Mouse (Mus musculus) megakaryocyte, embryonic 14.5 days (primary cell): ENCODE results near the gene Serpine1. TPM values are rescaled to one million over a fixed set of nuclear protein-coding genes. Genes with fewer than 3 reads are reported as not detected.

Experiments used
- H3K27me3 ChIP-seq: replicated peaks from 2 replicates; pipeline ENCODE3; 2012; ENCODE audit warnings: inconsistent platforms
- H3K36me3 ChIP-seq: replicated peaks from 2 replicates; pipeline ENCODE3; 2012; ENCODE audit warnings: low read length, inconsistent platforms, mixed read lengths
- H3K4me1 ChIP-seq: 2 replicates; pipeline ENCODE4 v1.6.1; 2012; ENCODE audit warnings: inconsistent platforms
- H3K4me3 ChIP-seq: replicated peaks from 2 replicates; pipeline ENCODE3; 2012; ENCODE audit warnings: moderate library complexity, mild to moderate bottlenecking, inconsistent platforms
- H3K9me3 ChIP-seq: 2 replicates; pipeline ENCODE4 v1.6.1; 2012; ENCODE audit warnings: inconsistent platforms
- FLI1 ChIP-seq: IDR thresholded peaks from 2 replicates; pipeline ENCODE4 v1.6.1; 2012; ENCODE audit warnings: low read length, inconsistent platforms, mixed read lengths
- GATA1 ChIP-seq: IDR thresholded peaks from 3 replicates; pipeline ENCODE4 v1.6.1; 2012; ENCODE audit warnings: mixed read lengths, low read length, inconsistent platforms, borderline replicate concordance
- polyA plus RNA-seq: library from polyadenylated mRNA; stranded (reverse); fragments of >175 nt; gene quantifications from 2 replicates; pipeline ENCODE4 v1.2.3, GENCODE M21; 2012; ENCODE audit warnings: low replicate concordance; ENCODE audit not compliant: insufficient read depth

The Serpine1 gene
- polyA plus RNA-seq, 1 experiment, result 0.17 TPM

DNA sequence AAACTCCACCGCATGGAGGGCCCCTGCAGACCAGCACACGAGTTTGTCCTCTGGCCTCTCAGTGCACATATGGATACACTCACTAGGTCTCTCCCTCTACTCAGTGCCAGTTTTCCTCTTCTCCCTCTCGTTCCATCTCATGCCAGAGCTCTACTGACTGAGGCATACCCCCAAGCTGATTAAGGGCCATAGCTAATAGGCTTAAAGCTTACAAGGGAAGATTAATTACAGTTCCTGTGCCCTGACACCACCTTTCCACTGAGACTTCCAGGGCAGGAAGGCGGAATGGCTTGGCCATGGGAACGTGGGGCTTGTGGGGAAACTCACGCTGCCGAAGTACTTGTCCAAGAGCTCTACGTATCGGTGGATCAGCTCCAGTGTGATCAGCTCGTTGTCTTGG lies 30.6 kb downstream of the Serpine1 start:
- no peaks in the 10 kb centered on the region for H3K27me3 ChIP-seq
- peaks cover 74% of the 10 kb centered on the region for H3K36me3 ChIP-seq
- H3K4me1 ChIP-seq, result peaks cover 33% of the 10 kb centered on the region
- TF ChIP-seq FLI1 (no peak), GATA1 (no peak)
- no peak overlapping the region for H3K4me3 ChIP-seq
- no peaks in the 10 kb centered on the region for H3K9me3 ChIP-seq

DNA sequence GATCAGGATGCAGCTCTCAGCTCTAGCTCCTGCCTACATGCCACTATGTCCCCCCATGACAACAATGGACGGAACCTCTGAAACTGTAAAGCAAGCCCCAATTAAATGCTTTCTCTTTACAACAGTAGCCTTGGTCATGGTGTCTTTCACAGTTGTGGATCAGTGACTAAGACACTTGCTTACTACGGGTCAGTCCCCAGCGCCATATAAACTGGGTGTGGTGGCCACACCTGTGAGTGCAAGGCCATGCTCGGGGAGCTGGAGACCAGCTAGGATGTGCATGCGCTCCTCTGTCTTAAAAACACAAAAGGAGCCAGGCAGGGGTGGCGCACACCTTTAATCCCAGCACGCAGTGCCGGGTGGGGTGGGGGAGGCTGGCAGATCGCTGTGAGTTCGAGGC lies 32.6 kb downstream of the Serpine1 start:
- TF ChIP-seq FLI1 (no peak), GATA1 (no peak)
- H3K9me3 ChIP-seq, result no peaks in the 10 kb centered on the region
- H3K36me3 ChIP-seq, result peaks cover 94% of the 10 kb centered on the region
- no peak overlapping the region for H3K4me3 ChIP-seq
- no peaks in the 10 kb centered on the region for H3K27me3 ChIP-seq
- H3K4me1 ChIP-seq, result peaks cover 22% of the 10 kb centered on the region

DNA sequence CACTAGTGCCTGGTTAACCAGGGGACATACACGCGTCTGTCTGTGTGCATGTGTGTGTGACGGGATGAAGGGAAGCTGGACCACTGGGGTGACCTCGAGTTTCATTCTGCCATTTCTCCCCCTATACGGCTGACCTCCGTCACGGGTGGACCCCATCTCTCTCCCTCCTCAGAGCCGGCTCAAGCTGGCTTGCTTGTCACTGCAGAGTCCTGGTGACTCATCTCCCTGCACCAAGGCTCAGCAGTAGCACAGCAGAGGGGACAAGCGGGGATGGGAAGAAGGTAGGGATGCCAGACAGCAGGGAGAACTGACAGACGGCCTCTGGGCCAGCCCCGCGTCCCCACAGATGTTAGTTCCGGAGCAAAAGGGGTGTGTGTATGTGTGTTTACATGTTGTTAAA lies 35.9 kb downstream of the Serpine1 start:
- H3K27me3 ChIP-seq, result peaks cover 12% of the 10 kb centered on the region
- H3K9me3 ChIP-seq, result no peaks in the 10 kb centered on the region
- H3K4me1 ChIP-seq, result peaks cover 42% of the 10 kb centered on the region
- H3K4me3 ChIP-seq, result no peak overlapping the region
- TF ChIP-seq FLI1 (no peak), GATA1 (no peak)
- H3K36me3 ChIP-seq, result peaks cover 72% of the 10 kb centered on the region

GRCm38 (mm10) chr5:137032641-137033074 lies 39.4 kb downstream of the Serpine1 start:
- Histone ChIP-seq H3K4me1 (peaks cover 58% of the 10 kb centered on the region), H3K9me3 (no peaks in the 10 kb centered on the region), H3K36me3 (peaks cover 38% of the 10 kb centered on the region), H3K4me3 (peak overlapping the region; percentile 92), H3K27me3 (peaks cover 46% of the 10 kb centered on the region)
- TF ChIP-seq GATA1 (no peak), FLI1 (no peak)

GRCm38 (mm10) chr5:137032033-137032421 lies 40.0 kb downstream of the Serpine1 start:
- H3K27me3 ChIP-seq, result peaks cover 50% of the 10 kb centered on the region
- H3K4me1 ChIP-seq, result peaks cover 58% of the 10 kb centered on the region
- TF ChIP-seq GATA1 (no peak), FLI1 (no peak)
- H3K4me3 ChIP-seq, result peak overlapping the region; percentile 92
- peaks cover 32% of the 10 kb centered on the region for H3K36me3 ChIP-seq
- H3K9me3 ChIP-seq, result no peaks in the 10 kb centered on the region

DNA sequence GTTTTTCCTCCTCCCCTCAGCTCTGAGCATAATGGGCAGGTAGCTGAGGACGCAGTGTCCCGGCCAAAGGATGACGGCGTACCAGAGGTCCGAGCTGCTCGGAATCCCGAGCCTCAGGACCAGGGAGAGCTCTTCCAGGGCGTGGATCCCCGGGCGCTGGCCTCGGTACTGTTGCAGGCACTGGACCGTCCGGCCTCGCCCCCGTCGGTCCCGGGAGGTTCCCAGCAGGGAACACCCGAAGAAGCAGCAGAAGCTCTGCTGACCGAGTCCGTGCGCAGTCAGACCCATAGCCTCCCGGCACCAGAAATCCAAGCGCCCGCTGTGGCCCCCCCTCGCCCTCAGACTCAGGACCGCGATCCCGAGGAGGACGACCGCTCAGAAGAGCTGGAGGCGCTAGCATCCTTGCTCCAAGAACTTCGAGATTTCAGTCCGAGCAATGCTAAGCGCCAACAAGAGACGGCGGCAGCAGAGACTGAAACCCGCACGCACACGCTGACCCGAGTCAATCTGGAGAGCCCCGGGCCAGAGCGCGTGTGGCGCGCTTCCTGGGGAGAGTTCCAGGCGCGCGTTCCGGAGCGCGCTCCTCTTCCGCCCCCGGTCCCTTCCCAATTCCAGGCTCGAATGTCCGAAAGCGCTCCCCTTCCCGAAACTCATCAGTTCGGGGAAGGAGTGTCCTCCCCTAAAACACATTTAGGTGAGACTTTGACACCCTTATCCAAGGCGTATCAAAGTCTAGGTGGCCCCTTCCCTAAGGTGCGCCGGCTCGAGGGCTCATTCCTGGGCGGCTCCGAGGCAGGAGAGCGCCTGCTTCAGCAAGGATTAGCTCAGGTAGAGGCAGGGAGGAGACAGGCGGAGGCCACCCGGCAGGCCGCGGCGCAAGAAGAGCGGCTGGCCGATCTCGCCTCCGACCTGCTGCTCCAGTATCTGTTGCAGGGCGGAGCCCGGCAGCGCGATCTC lies 40.7 kb downstream of the Serpine1 start:
- peak overlapping the region; percentile 92 for H3K4me3 ChIP-seq
- H3K36me3 ChIP-seq, result peaks cover 25% of the 10 kb centered on the region
- H3K4me1 ChIP-seq, result peaks cover 57% of the 10 kb centered on the region
- TF ChIP-seq FLI1, result no peak
- TF ChIP-seq GATA1, result no peak
- H3K9me3 ChIP-seq, result no peaks in the 10 kb centered on the region
- peaks cover 57% of the 10 kb centered on the region for H3K27me3 ChIP-seq

DNA sequence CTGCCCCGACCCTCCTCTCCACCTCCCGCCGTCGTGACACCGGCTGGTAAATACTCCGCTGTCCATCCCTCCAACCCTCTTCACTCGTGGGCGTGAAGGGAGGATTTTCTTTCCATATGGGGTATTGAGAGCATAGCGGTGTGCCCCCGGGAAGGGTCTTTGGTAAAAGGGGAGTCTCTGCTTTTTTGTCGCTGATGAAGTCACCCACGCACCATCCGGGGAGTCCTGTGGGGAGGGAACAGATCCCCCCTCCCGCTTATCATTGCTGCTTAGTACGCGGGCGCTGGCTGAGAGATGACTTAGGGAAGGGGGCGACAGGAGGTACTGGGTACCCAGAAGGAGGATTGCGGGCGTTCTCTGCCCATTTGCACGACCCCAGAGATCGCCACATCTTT lies 41.7 kb downstream of the Serpine1 start:
- Histone ChIP-seq H3K27me3 (peaks cover 66% of the 10 kb centered on the region), H3K9me3 (no peaks in the 10 kb centered on the region), H3K36me3 (peaks cover 16% of the 10 kb centered on the region), H3K4me3 (peak overlapping the region; percentile 89), H3K4me1 (peaks cover 55% of the 10 kb centered on the region)
- TF ChIP-seq FLI1 (no peak), GATA1 (no peak)

GRCm38 (mm10) chr5:137029643-137030415 lies 42.2 kb downstream of the Serpine1 start:
- peaks cover 10% of the 10 kb centered on the region for H3K36me3 ChIP-seq
- no peak for TF ChIP-seq FLI1
- TF ChIP-seq GATA1, result no peak
- H3K4me3 ChIP-seq, result peak overlapping the region; percentile 89
- peaks cover 61% of the 10 kb centered on the region for H3K4me1 ChIP-seq
- no peaks in the 10 kb centered on the region for H3K9me3 ChIP-seq
- peaks cover 72% of the 10 kb centered on the region for H3K27me3 ChIP-seq

GRCm38 (mm10) chr5:137029273-137029585 lies 42.8 kb downstream of the Serpine1 start:
- H3K27me3 ChIP-seq, result peaks cover 77% of the 10 kb centered on the region
- no peaks in the 10 kb centered on the region for H3K9me3 ChIP-seq
- peaks cover 61% of the 10 kb centered on the region for H3K4me1 ChIP-seq
- TF ChIP-seq GATA1 (no peak), FLI1 (no peak)
- H3K4me3 ChIP-seq, result peak overlapping the region; percentile 89
- peaks cover 4% of the 10 kb centered on the region for H3K36me3 ChIP-seq
